Mouse (Mus musculus) olfactory bulb, adult 2 months (tissue): Measurements from ENCODE around the gene Chrna4.

Experiments
- CTCF ChIP-seq: fragments of 200-500 bp; IDR thresholded peaks from 2 replicates; pipeline ENCODE4 v1.5.1; 2012; ENCODE audit warnings: low read depth, mild to moderate bottlenecking, low read length, moderate library complexity; ENCODE audit not compliant: insufficient read depth
- POLR2A ChIP-seq: fragments of 200-500 bp; IDR thresholded peaks from 2 replicates; pipeline ENCODE4 v1.6.1; 2012; ENCODE audit warnings: mild to moderate bottlenecking, low read depth, low read length, moderate library complexity; ENCODE audit not compliant: insufficient read depth

GRCm38 (mm10) chr2:181039356-181039680 lies 4.0 kb downstream of the Chrna4 start:
- TF ChIP-seq CTCF = no peak
- no peak for TF ChIP-seq POLR2A
